Mouse (Mus musculus) induced T-regulatory cell, adult 2 months (primary cell): ENCODE measurements around the gene Kcnj6.
A peak's percentile ranks its signal among the peaks of the same experiment; 100 is the strongest.

Experiments used
- DNase-seq: peaks from one replicate; pipeline ENCODE4 v3.0.0-alpha.2; 2012; ENCODE audit warnings: low read depth

Kcnj6 gene

DNA sequence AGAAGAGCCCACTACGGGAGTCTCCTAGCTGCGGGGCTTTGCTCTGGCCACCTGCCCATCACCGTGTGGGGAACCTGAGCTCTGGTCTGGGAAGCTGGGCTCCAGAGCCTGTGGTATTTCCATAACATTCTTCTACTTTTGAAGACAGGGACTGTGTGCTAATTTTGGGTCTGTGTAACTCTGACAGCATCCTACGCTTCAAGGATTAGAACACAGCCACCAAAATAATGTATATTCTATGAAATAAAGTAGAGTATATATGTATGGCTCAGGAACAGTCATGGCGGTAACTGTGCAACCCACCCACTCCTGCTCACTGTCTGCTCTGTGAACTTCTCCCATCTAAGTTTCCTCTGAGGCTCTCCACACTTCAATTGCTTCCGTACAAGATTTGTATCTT lies 229.9 kb downstream of the Kcnj6 start:
- DNase-seq: no peak

DNA sequence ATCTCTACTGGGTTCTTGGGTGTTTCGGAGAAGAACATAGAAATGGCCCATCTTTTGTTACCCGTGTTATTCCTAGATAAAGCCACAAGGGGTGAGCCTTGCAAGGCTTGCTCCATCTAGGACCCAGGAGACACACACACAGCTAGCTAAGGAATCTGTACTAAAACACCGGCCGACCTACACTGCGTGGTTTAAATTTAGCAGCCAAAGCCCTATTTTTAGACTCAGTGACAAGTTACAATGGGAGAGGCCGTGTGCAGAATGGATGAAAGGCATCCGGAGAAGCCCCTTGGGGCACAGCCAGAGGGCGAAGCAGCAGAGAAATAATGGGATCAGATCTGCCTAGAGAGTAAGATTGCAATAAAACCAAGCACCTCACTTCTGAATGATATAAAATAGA lies 232.4 kb downstream of the Kcnj6 start:
- no peak for DNase-seq

DNA sequence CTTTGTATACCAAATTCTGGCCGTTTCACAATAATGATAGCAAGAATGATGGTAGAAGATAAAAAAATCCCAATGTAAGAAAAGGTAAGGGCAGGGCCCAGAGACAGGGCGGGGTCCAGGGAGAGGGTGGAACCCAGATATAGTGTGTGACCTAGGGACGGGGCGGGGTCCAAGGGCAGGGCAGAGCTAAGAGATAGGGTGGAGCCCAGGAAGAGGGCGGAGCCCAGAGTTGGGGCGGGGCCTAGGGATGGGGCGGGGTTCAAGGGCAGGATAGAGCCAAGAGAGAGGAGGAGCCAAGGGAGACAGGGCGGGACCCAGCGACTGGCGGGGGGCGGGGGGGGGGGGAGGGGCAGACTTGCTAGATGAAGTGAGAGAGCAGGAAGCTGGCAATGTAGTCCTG lies 236.8 kb downstream of the Kcnj6 start:
- peak; percentile 11 for DNase-seq

DNA sequence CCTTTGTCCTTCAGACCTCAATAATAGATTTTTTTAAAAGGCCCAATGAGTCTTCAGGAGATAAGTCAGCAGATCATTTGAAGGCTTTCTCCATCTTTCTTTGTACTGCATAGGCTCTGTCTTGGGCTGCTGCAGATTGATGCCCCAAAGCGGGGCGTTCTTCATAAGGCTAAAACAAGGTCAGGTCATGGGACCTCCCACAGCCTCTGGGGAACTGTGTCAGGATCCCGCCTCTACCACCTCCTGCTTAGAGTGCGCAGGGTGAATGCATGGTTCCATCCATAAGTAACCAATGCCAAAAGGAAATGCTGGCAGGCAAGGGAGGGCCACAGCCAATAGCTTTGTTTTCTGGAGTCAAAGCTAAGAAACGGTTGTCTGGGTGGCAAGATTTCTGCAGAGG lies 237.7 kb downstream of the Kcnj6 start:
- DNase-seq: no peak

DNA sequence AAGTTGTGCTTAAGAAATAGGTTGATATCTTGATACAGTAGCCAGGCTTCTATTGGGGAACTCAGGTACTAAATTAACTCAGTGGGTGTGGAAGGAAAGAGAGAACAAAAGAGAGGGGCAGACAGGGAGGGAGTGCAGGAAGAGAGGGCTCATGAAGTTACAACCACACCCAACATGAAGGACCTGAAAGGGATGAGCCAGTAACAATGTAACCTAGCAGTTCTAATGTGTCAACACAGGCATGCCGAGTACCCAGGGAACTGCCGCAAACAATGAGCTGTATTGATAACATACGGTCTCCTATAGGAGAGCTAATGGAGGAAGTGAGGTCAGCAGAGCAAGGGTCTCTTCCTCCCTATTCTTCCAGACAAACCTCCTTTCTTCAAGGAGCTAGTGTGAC lies 238.9 kb downstream of the Kcnj6 start:
- no peak for DNase-seq

DNA sequence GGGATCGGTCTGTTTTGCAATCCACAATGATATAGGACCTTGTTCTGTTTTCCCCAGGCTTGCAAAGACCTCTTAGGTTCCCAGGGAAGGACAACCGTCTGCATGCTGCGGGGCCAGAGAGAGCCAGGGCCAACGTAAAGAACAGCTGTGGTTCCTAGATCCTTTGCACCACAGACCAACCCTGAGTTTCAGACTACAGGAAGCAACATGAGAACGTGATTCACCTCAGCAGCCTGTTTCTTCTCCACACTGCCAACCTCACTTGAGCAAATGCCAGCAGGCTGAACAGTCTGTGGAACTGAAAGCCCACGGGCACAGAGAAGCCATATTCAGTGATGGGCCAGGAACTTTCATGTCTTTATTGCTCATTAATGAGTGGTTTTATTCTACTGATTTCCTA lies 241.1 kb downstream of the Kcnj6 start:
- no peak for DNase-seq

DNA sequence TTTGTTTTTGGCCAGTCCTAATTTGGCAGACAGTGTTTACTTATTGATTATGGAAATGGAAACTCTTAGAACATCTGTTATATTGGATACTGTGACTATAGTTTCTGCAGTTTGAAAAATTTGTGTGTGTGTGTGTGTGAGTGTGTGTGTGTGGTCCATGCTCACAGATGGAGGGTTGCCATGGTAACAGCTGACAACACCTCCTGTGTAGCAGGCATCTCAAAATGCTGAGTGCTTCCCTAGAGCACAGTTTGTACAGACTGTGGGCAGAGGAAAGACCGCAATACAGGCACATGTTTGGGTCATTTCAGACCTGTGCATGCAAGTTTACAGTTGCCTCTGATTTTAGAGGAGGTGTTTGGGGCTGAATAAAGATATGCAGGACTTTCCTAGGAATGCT lies 244.0 kb downstream of the Kcnj6 start:
- no peak for DNase-seq

DNA sequence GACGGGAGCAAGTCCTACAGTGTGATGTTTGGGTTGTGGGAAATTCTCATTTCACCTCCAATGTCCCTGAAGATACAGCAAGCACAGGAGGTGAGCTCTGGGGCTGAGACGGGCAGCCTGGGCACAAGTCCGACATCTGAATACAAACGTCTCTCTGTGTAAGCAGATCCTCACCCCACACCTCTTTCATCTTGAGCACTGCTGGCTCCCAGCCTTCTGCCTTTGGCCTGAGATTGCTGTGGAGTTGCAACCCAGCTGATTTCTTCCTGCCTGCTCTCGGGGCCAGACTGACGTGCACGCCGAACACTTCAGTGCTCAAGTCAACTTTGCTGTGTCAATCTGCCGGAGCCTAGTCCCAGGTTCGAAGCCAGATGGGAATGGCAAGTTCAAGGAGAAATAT lies 244.7 kb downstream of the Kcnj6 start:
- no peak for DNase-seq

DNA sequence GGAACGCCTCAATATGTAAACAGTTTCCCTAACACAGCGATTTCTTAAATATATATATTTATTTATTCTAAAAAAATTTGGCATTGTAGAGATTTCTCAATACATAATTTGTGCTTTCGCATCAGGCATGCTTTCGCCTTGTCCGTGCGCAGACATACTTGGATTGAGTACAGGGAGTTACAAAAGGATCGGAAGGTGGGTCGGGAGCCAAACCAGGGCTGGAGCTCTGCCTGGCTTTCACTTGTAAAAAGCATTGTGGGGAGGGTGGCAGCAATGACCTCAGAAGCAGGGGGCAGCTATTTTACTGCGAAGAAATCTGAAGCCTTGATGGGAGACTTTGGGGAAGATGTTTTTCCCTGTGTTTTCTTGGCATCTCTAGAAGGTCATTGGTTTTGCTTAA lies 252.5 kb downstream of the Kcnj6 start:
- no peak for DNase-seq

DNA sequence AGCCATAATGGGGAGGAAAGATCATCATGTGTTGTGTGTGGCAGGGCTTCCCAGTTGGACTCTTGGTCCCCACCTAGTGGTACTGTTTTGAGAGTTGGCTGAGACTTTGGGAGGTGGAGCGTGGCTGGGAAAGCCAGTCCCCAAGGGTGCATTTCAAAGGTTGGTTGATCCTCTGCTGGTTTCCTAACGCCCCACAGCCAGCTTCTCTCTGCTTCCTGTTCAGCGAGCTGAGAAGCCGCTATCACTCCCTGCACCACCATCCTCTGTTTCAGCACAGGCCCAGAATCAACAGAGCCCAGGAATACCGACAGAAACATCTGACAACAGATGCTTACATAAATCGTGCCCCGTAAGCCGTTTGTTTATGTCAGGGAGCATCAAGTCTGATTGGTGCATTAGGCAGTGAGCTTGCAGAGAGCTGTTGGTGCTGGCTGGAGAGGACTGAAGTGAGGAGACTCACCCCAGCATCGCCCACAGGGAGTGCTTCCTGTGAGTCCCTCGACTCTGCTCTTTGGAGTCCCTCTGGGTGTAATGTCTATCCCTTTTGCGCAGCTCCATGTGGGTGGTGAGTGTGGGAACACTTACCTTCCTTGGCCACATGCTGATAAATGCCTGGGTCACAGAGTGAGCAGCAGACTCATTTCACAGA lies 253.5 kb downstream of the Kcnj6 start:
- no peak for DNase-seq

DNA sequence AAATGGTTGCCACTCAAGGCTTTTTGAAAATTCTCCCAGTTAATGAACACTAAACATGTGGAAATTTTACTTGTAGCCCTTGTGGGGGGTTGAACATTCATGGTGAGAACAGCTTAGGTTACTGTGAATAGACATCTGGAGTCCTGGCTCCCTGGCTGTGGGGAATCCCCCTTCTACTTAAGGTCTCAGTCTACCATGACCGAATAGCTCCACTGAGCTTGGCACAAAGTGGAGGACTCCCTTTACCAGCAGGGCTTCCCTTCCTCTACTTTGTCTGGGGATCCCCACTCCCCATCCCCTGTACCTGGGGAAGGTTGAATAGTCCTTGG lies 260.2 kb downstream of the Kcnj6 start:
- DNase-seq: no peak

DNA sequence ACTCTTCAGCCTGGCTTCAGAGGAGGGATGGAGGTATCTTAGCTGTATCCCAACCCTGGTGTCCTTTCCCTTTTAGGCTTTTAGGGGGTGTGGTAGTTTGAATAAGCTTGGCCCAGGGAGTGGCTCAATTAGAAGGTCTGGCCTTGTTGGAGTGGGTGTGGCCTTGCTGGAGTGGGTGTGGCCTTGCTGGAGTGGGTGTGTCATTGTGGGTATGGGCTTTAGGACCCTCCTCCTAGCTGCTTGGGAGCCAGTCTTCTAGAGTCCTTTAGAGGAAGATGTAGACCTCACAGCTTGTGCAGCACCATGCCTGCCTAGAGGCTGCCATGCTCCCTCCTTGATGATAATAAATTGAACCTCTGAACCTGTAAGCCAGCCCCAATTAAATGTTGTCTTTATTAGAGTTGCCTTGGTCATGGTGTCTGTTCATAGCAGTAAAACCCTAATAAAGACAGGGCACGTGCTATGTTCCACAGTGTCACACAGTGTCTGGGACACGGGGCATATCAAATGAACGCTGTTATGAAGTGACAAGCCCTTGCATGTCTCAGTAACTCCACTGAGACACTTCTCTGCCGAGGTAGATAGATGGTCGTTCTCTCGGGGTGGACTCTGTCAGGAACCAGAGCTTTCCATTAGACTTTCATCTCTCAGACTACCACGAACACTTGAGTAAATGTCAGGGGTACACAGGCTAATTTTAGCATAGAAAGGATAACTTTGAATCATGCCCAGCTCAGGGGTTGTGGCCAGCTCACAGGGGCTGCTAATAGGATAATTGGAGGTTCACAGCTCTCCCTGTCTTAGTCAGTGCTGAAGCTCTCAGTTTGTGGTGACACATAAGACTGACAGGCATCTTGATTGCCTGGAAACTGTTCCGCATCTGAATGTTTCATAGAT lies 260.8 kb downstream of the Kcnj6 start:
- DNase-seq: no peak

DNA sequence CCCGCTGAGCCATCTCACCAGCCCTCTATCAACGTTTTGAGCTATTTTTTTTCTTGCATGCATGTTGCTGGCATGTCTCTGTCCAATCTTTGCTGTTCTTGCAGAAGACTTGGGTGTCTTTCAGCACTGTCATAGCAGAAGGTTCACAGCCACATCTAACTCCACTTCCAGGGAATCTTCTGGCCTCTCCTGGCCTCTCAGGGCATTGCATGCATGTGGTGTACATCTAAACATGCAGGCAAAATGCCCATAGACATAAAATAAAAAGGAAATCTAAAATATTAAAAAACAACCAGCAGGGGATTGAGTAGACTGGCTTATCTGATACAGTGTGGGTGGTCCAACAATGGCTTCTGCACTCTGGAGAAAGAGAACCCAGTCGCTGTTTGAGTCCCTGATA lies 262.0 kb downstream of the Kcnj6 start:
- DNase-seq: no peak

DNA sequence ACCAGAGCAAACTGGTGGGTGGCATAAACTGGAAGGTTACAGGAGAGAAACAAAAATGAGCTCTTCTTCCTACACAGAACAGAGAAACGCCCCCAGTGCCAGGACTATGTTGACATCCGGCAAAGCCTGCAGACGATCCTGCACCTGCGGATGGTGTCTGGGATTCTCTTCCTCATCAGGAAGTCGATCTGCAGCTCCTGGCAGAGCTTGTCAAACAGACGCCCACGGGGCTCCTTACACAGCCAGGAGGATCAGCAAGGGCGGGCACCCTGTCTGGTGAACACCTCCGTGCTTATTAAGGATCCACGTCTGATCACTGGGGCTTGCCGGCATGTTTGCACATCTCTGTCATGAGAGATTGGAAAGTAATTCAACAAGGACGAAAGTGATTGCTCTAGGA lies 266.5 kb downstream of the Kcnj6 start:
- DNase-seq: no peak

DNA sequence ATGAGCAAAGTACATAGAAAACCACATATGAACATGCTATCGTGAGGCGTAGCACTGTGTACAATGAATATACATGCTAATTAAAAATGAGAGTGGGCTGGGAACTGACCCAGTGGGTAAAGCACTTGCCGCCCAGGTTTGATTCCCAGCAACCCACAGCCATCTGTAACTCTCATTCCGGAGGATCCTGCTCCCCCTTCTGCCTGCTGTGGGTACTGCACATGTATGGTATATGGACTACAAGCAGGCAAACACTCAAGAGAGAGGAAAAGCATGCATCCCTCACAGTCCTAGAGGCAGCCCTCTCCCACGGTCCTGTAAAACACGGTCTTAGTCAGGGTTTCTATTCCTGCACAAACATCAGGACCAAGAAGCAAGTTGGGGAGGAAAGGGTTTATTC lies 268.3 kb downstream of the Kcnj6 start:
- no peak for DNase-seq

DNA sequence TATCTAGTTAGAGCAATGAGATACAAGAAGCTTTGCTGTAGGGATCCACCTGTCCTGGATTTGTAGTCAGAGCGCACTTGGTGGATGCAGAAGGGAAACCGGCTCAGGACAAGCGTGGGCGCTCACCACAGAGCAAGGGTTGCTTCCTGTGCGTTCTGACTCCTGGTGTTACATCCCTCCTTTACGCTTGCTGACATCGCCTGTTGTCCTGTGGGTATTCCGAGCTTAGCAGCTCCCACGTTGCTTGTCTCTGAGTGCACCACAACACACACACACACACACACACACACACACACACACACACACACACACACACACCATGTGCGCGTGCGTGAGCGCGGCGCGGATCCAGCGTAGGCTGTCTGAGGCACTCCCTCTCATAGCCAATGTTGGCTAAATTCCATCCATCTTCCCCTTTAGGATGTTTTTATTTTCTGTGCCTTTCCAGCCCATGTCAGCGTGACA lies 272.7 kb downstream of the Kcnj6 start:
- peak; percentile 83 for DNase-seq

DNA sequence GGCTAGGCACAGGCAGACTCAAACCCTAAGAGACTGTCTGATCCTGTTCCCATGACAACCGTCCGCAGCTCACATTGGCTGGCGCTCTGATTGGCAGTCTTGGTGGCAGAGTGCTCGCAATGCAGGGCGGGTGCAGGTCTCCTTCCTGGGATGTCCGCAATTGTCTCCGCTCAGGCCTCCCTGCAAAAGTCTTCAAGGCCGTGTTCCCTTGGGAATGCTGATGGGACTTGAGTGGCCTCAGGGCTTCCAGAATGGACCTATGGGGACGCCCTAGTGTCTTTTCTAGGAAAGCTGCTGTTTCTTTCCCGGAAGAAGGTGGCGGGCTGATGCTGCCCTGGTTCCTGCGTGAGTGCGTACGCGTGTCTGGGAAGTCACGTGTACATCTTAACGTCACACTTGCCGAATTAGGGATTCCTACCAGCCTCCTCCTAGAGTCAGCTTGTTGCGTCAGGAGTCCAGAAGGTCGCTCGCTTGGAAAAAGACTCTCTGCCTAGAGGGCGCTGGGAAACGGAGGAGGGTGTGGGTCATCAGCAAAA lies 273.4 kb downstream of the Kcnj6 start:
- peak; percentile 93 for DNase-seq

DNA sequence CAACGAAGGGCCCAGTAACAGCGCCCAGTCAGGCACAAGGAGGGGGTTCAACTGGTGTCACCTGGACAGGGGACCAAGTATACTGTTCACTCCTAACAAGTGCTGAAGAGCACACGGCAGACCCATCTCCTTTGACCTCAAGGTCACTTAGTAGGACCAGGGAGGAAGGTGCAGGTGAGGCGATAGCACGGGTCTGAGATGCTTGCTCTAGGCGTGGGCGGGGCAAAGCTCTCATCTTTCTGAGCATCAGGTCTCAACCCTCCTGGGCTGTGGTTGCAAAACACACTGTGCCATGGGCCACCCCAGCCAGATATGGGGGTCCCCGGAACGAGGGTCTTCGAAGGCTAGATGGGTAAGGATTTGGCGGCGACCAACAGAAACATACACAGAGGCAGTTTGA lies 274.6 kb downstream of the Kcnj6 start:
- DNase-seq: no peak

DNA sequence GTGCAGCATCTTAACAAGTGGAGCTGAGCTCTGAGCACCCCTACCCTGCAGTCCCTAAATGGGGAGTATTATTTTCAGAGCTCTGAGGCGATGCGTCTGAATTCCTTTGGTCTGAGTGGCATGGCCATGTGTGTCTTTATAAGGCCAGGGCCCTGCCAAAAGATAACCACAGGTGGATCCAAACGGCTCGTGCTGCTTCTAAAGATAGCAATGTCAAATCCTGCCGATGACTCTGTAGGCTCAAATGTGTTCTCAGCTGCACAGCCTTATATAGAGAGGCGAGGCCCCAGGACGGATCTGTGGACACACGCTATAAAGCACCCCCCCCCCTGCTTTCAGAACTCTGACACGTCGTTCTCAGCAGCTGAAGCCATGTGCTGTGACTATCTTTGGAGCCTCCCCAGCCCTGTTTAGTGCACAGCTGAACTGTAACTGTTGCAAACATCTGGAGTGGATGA lies 275.9 kb downstream of the Kcnj6 start:
- DNase-seq: no peak

DNA sequence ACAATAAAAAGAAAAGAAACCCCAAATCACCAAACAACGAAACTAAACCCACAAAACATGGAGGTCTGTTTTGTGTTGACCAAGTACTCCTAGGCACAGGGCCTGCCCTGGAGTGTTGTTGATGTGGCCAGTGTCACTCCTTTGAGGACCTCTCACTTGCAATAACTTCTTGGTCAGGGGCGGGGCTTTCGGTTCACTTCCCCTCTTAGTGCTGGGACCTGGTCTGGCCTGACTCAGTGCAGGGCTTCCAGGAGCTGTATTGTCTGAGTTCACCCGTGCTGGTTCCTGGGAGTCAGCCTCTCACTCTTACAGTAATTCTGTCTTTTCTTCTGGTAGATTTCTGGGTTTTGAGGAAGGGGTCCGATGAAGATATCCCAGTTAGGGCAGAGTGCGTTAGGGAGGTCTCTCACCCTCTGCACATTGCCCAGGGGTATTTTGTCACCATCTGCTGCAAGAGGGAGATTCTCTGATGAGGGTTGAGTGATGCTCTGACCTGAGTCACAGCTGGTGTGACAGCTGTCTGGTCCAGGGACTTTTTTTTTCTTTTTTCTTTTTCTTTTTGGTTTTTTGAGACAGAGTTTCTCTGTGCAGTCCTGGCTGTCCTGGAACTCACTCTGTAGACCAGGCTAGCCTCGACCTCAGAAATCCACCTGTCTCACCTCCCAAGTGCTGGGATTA lies 276.9 kb downstream of the Kcnj6 start:
- no peak for DNase-seq

DNA sequence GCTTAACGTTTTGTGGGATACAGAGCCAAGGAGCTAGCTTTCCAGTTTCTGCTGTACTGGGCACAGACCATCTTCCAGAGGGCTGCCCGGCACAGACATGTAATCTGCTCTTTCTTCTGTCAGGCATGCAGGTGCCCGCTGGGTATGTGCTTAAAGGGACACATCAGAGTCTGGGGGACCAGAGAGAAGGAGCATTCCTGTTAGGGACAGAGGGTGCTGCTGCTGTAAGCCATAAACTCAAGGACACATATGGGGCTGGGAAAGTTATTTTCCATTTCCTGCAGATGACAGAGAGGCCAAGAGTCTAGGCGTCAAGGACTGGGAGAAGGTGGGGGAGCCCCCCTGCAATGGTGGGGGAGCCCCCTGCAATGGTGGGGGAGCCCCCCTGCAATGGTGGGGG lies 278.0 kb downstream of the Kcnj6 start:
- no peak for DNase-seq

DNA sequence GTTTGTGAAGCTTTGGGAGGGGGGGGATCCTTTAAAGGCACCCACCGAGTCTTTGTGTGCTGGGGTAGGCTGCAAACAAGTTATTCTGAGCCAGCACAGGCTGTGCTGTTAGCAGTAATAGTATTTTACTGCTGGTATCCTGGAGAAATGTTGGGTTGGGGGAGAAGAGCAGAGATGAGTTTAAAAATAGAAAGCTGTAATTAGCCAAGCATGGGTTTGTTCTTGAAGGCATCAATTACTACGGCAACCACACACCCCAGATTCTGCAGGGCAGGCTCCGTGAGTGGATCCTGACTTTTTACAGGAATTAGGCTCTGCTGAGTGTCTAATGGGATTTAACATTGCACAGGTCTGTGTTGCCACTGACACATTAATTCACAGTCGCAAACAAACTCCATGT lies 278.6 kb downstream of the Kcnj6 start:
- DNase-seq: no peak

DNA sequence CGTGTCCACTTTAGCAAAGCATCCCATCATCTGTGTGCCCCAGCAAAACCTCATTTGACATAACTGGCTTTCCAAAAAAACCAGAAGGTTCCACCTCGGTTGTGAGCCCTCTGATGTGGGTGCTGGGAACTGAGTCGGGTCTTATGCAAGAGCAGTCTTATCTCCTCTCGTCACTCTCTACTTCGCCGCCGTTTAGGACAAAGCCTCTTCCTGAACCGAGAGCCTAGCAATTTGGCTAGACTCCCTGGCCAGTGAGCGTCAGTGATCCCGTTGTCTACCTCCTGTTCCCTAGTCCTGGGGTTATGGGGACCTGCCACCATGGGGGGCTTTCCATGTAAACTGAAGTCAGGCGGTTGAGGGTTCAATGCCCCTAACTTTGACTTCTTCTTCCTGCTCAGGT lies 280.4 kb downstream of the Kcnj6 start:
- no peak for DNase-seq
